Mouse (Mus musculus) forebrain, postnatal 0 days (tissue): ENCODE data around the gene Ccpg1. TPM values are rescaled to one million over a fixed set of nuclear protein-coding genes. Genes with fewer than 3 reads are reported as not detected.

Source experiments
- ATAC-seq: fragments of 200-750 bp; cut with Nextera tagmentation; 2 replicates; pipeline ENCODE4 v1.8.0; 2017; ENCODE audit warnings: mild to moderate bottlenecking, moderate library complexity
- DNase-seq: peaks from one replicate; pipeline ENCODE4 v3.0.0-alpha.2; 2015
- H3K27ac ChIP-seq: fragments of 300-500 bp; sonication (generic); 2 replicates; pipeline ENCODE4 v1.5.1; 2014; ENCODE audit warnings: low read depth, mild to moderate bottlenecking, antibody characterized with exemption, low read length, moderate library complexity, mixed read lengths
- H3K27me3 ChIP-seq: fragments of 300-500 bp; sonication (generic); 2 replicates; pipeline ENCODE4 v1.6.1; 2014; ENCODE audit warnings: mild to moderate bottlenecking, low read length, mixed read lengths; ENCODE audit not compliant: insufficient read depth
- H3K36me3 ChIP-seq: fragments of 300-500 bp; sonication (generic); 2 replicates; pipeline ENCODE4 v1.6.1; 2014; ENCODE audit warnings: mild to moderate bottlenecking, moderate library complexity; ENCODE audit not compliant: insufficient read depth
- H3K4me1 ChIP-seq: fragments of 300-500 bp; sonication (generic); 2 replicates; pipeline ENCODE4 v1.6.1; 2014; ENCODE audit warnings: antibody characterized with exemption; ENCODE audit not compliant: insufficient read depth
- H3K4me2 ChIP-seq: fragments of 300-500 bp; sonication (generic); 2 replicates; pipeline ENCODE4 v1.6.1; 2014; ENCODE audit warnings: low read depth, mild to moderate bottlenecking, moderate library complexity
- H3K4me3 ChIP-seq: fragments of 300-500 bp; sonication (generic); 2 replicates; pipeline ENCODE4 v1.5.1; 2014; ENCODE audit warnings: low read depth, low read length, mixed read lengths
- H3K9ac ChIP-seq: fragments of 300-500 bp; sonication (generic); 2 replicates; pipeline ENCODE4 v1.6.1; 2014; ENCODE audit warnings: mild to moderate bottlenecking
- H3K9me3 ChIP-seq: fragments of 300-500 bp; sonication (generic); 2 replicates; pipeline ENCODE4 v1.6.1; 2016; ENCODE audit warnings: low read length
- CTCF ChIP-seq: sonication (generic); IDR thresholded peaks from 2 replicates; pipeline ENCODE4 v1.5.1; 2016; ENCODE audit warnings: antibody characterized with exemption, control low read depth, low read depth
- WGBS: fragments of 180-500 bp; shearing (Covaris S2); extraction: QIAGEN DNeasy Blood & Tissue Kit; methylation state at CpG from one replicate; pipeline ENCODE4 v1.1.7; 2014; 5-methylcytosine and 5-hydroxymethylcytosine counted together
- polyA plus RNA-seq: library from polyadenylated mRNA; unstranded; fragments of >200 nt; fragmentation: Nextera tagmentation; extraction: Ambion mirVana; gene quantifications from 2 replicates; pipeline ENCODE4 v1.2.1, GENCODE M21; 2015
- total RNA-seq: library from RNA; depleted of rRNA; stranded (reverse); fragments of >200 nt; gene quantifications from 2 replicates; pipeline ENCODE4 v1.2.3, GENCODE M21; 2014; rRNA removed

Ccpg1 gene
- total RNA-seq (31.0 and 31.9 TPM in 2 replicates), polyA plus RNA-seq (29.8 and 42.5 TPM in 2 replicates)

DNA sequence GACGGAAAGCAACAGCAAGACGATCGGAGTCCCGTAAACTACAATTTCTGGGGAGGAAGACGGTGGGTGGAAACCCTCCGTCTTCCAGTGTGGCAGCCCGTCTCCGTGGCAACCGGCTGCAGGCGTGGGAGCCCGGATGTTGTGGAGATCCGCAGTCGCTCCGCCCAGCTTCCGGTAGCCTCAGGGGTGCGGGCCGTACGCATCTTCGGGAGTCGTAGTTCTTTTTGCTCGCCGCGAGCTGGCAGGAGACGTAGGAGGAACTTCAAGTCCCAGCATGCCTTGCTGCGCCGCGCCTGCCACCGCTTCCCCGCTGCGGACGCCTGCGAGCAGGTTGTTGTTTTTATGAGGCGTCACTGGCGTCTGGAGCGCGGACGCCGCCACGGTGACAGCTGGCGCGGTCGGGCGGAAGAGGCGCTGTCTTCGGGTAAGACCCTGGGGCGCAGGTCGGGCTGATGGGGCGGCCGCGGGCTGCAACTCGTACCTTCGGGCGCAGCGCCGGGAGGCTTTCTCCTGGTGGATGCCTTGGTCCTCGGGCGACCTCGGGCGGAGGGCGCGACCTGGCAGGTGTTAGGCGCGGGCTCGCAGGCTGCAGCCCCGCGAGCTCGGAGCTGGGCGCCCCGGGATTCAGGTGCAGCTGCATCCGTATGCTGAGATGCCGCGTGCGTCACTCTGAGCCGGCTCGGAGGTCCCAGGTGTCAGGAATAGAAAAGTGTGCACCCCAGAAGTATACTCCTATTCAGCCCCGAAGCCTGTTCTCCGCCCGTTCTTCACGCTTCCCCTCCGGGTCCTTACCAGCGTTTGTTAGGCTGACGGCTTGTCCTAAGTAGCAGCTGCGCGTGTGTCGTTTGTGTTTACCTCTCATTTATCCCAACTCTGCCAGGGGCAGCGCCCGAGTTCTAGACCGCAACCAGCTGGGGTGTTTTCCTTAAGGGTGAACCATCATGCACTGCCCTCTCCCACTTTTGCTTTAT lies at the start of gene Ccpg1, which contains the start of gene Ccpg1os:
Gene Ccpg1, plus strand, starts transcription at position 180 of the 971 bp plus-strand sequence.
Gene Ccpg1os, minus strand, starts transcription at position 133 of the 971 bp plus-strand sequence.
- peak within 1 kb of the TSS; percentile 85 for H3K9ac ChIP-seq
- WGBS: 3% methylated on average over 83 of the region's 88 CpGs
- ATAC-seq (peak; percentile 100), DNase-seq (peak; percentile 98)
- H3K27me3 ChIP-seq: no peaks in the 10 kb centered on the region
- TF ChIP-seq CTCF: peak; percentile 43; the same call in 1 of the 2 replicates
- peak within 1 kb of the TSS; percentile 94 for H3K4me3 ChIP-seq
- no peaks in the 10 kb centered on the region for H3K9me3 ChIP-seq
- peaks cover 20% of the 10 kb centered on the region; the same call in 1 of the 2 replicates for H3K4me1 ChIP-seq
- H3K4me2 ChIP-seq: peak within 1 kb of the TSS; percentile 85
- H3K27ac ChIP-seq: peak within 1 kb of the TSS; percentile 92
- no peaks in the 10 kb centered on the region for H3K36me3 ChIP-seq

DNA sequence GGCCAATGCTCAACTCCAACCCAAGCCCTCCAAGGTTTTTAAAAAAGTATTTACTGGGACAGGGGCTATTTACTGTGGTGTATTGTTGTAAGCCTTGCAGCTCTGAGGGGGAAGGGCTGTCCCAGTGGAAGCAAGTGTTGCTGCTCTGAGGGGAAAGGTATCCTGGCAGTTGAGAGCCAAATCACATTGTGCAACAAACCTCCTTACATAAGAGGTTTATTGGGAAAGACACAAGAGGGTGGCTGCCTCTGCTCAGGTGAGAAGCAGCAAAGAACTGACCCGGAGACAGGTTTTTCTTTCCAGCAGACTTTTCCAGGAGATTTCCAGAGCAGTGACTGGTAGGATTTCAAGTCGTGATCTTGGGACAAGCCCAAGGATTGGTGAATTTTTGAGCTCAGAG lies 48.9 kb upstream of the Ccpg1 start:
- 72% methylated on average over 2 of the region's 2 CpGs for WGBS
- no peak overlapping the region for H3K4me2 ChIP-seq
- no peaks in the 10 kb centered on the region for H3K9me3 ChIP-seq
- no peak overlapping the region for H3K4me3 ChIP-seq
- no peak for TF ChIP-seq CTCF
- H3K36me3 ChIP-seq: no peaks in the 10 kb centered on the region
- 0 out of 2 replicates have a peak overlapping the region, but pooled peaks have one; percentile 4 for H3K27ac ChIP-seq
- H3K4me1 ChIP-seq: no peaks in the 10 kb centered on the region
- H3K27me3 ChIP-seq: no peaks in the 10 kb centered on the region
- DNase-seq (no peak), ATAC-seq (no peak)
- no peak overlapping the region for H3K9ac ChIP-seq

DNA sequence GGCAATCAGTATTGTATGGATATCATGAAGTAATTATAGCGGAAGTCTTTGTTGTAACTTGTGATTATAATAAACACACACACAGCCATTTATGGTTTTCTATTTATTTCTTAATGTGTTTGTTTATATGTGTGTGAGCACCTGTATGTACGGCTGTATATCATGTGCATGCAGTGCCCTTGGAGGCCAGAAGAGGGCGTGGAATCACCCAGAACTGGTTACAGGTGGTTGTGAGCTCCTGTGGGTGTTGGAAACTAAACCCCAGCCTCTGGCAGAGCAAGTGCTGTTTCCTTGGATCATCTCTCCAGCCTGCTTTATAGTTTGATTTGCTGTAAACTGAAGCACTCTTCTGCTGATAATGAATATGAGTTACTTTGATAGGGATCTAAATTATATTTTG lies 41.8 kb upstream of the Ccpg1 start:
- no peak overlapping the region for H3K4me3 ChIP-seq
- H3K4me2 ChIP-seq: no peak overlapping the region
- no peaks in the 10 kb centered on the region for H3K4me1 ChIP-seq
- H3K9me3 ChIP-seq: no peaks in the 10 kb centered on the region
- H3K36me3 ChIP-seq: peaks cover 22% of the 10 kb centered on the region
- TF ChIP-seq CTCF: peak; percentile 44
- no peak overlapping the region for H3K9ac ChIP-seq
- ATAC-seq (no peak), DNase-seq (no peak)
- no peak overlapping the region for H3K27ac ChIP-seq
- 65% methylated on average over 3 of the region's 3 CpGs for WGBS
- no peaks in the 10 kb centered on the region for H3K27me3 ChIP-seq

- Histone ChIP-seq H3K4me1 (no peaks in the 10 kb centered on the region), H3K4me2 (no peak overlapping the region), H3K4me3 (no peak overlapping the region), H3K27me3 (no peaks in the 10 kb centered on the region), H3K9me3 (no peaks in the 10 kb centered on the region), H3K27ac (no peak overlapping the region), H3K9ac (no peak overlapping the region), H3K36me3 (peaks cover 22% of the 10 kb centered on the region)
- 90% methylated on average over 13 of the region's 13 CpGs for WGBS
- DNase-seq (no peak), ATAC-seq (no peak)
- no peak for TF ChIP-seq CTCF
Observed at GRCm38 (mm10) chr9:72944286-72944685, 40.9 kb upstream of the Ccpg1 start.

DNA sequence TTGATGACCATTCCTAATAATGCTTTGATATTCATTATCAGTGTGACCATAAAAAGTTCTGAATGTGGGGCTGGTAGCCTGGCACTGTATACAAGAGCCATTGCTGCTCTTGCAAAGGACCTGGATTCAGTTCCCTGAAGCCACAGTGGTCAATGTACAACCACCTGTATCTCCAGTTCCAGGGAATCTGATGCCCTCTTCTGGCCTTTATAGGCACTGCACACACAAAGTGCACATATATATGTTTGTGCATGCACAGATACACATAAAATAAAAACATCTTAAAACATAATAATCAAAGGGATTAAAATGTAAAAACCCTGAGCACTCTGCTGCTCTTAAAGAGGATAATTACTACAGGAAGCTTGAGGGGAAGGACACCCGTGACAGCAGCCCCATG lies 38.2 kb upstream of the Ccpg1 start:
- Histone ChIP-seq H3K4me3 (no peak overlapping the region), H3K36me3 (peaks cover 22% of the 10 kb centered on the region), H3K27me3 (no peaks in the 10 kb centered on the region), H3K9me3 (no peaks in the 10 kb centered on the region), H3K4me2 (no peak overlapping the region), H3K27ac (no peak overlapping the region), H3K4me1 (no peaks in the 10 kb centered on the region), H3K9ac (no peak overlapping the region)
- no peak for DNase-seq
- WGBS: 92% methylated on average over 1 of the region's 1 CpGs
- no peak for ATAC-seq
- TF ChIP-seq CTCF: peak; percentile 29; the same call in 1 of the 2 replicates

DNA sequence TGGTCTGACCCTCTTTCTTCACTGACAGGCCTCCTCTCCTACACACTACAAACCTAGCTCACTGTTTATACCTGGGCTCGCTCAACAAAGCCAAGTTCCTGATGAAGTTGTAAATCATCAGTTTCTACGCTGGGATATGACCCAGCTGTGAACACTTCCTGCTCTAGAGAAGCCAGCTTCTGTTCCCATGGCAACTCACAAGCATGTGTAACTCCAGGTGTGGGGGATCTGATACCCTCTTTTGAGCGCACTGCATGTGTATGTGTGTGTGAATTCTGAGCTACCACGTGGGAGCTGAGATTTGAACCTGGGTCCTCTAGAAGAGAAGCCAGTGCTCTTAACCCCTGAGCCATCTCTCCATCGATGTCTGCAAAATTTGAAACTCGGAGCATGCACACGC lies 35.7 kb upstream of the Ccpg1 start:
- ATAC-seq (no peak), DNase-seq (no peak)
- H3K4me1 ChIP-seq: no peaks in the 10 kb centered on the region
- TF ChIP-seq CTCF: no peak
- H3K27me3 ChIP-seq: no peaks in the 10 kb centered on the region
- peaks cover 22% of the 10 kb centered on the region for H3K36me3 ChIP-seq
- no peak overlapping the region for H3K9ac ChIP-seq
- H3K27ac ChIP-seq: no peak overlapping the region
- 80% methylated on average over 7 of the region's 7 CpGs for WGBS
- no peak overlapping the region for H3K4me2 ChIP-seq
- H3K4me3 ChIP-seq: no peak overlapping the region
- H3K9me3 ChIP-seq: no peaks in the 10 kb centered on the region

- no peak overlapping the region for H3K27ac ChIP-seq
- H3K27me3 ChIP-seq: no peaks in the 10 kb centered on the region
- TF ChIP-seq CTCF: peak; percentile 32; the same call in 1 of the 2 replicates
- no peak overlapping the region for H3K4me3 ChIP-seq
- 56% methylated on average over 2 of the region's 2 CpGs for WGBS
- H3K4me2 ChIP-seq: no peak overlapping the region
- ATAC-seq (no peak), DNase-seq (no peak)
- no peaks in the 10 kb centered on the region for H3K36me3 ChIP-seq
- H3K9me3 ChIP-seq: no peaks in the 10 kb centered on the region
- H3K4me1 ChIP-seq: peaks cover 4% of the 10 kb centered on the region; the same call in 1 of the 2 replicates
- no peak overlapping the region for H3K9ac ChIP-seq
Observed at GRCm38 (mm10) chr9:72954746-72955145, 30.5 kb upstream of the Ccpg1 start.
